Mouse (Mus musculus): ENCODE data around the gene Btbd1.

Gene Btbd1

GRCm38 (mm10) chr7:81825381-81825780, 3.9 kb downstream of the Btbd1 start:
- in situ Hi-C loops (cut with MboI, MseI), result loop anchor here in 1 of 2 experiments (25.0 kb wide), 1 partner anchor 1738 kb away; no protein-coding TSS in a partner anchor

- in situ Hi-C loops (cut with MboI, MseI), result loop anchor here in 1 of 2 experiments (25.0 kb wide), 1 partner anchor 1738 kb away; no protein-coding TSS in a partner anchor
Measured at GRCm38 (mm10) chr7:81824906-81825305, 4.3 kb downstream of the Btbd1 start.

GRCm38 (mm10) chr7:81806067-81806466, 23.2 kb downstream of the Btbd1 start:
- in situ Hi-C loops (cut with MboI, MseI), result no loop called here

DNA sequence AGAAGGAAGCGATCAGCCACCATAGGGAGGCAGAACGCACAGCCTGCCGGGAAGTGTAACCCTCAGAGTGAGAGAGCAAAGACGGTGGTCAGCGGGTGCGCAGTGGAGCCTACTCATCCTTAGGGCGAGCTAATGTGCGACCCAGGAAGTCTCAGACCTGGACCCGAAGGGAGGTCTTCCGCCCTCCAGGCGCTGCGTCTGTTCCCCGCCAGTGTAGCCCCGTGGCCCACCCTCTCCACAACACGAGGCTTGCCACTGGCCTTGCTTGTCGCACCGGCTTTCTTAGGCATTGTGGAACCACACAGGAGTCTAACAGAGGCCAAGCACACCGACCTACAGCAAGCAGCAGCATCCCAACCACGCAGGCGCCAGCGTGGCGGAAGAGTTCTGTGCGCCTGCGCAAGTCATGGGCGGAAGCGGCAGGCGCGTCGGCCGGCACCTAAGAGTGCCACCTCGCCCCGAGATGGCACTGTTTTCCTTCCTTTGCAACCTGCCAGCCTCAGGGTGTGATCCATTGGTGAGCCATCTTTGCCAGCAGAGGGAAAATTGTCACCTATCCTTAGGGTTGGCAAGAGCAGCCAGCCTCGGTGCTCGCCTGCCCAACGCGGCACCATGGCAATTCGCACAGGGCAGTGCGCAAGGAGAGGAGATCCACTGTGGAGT, 40.0 kb downstream of the Btbd1 start, which contains the start of gene 3110040N11Rik:
TSS of gene 3110040N11Rik (minus strand) at position 384 of the 663 bp plus-strand sequence.
- in situ Hi-C loops (cut with MboI, MseI), result no loop called here

DNA sequence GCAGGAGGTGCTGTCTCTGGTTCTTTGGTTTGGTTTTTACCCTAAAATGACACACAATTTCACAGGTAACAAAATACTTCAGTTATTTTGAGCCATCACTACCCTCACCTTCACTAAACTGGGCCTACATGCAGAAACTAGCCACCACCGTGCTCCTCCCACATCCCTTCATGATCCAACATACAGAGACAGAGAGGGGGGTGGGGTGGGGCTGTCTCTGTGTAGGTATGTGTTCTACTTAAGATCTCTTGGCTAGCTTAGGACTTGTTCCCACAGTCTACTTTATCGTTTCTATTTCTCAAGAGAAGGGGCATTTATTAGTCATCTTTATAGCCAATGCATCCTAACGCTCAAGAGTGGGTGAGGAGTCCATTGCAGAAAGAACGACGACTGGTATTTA, 40.7 kb downstream of the Btbd1 start:
- in situ Hi-C loops (cut with MboI, MseI), result no loop called here

GRCm38 (mm10) chr7:81777667-81778218, 51.5 kb downstream of the Btbd1 start:
- in situ Hi-C loops (cut with MboI, MseI), result no loop called here

- in situ Hi-C loops (cut with MboI, MseI), result no loop called here
Measured at GRCm38 (mm10) chr7:81775325-81775724, 53.9 kb downstream of the Btbd1 start.

DNA sequence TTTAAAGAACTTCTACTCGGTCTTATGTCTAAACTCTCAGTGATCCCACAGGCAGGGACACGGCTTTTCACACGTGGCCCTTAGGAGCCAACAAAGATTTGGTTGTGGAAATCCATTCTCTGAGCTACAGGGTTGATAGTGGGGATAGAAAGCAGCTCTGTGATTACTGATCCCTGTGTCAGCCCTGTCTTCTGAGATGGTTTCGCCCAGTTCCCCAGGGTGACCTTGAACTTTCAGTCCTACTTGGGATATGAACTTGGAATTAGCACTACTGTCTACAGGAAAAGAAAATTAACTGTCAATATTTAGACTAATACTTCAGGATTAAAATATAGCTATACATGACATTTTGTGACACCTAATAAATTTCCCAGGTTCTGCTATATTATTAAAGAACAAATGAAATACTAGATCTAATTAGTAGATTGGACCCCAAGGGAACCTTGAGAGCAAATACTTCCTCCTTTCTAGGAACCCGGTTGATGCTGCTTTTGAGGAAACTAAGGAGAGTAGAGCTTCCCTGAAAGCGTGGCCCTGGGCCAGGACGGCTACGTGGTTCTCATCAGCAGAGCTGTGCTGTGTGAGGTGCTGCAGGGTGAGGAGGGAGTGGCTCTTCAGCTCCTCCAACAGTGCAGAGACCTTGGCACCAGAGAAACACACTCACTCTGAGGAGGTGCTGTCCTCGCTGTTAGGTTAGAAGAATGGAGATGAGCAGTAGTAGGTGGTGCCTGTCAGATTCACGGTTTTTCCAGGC, 56.3 kb downstream of the Btbd1 start:
- in situ Hi-C loops (cut with MboI, MseI), result no loop called here

DNA sequence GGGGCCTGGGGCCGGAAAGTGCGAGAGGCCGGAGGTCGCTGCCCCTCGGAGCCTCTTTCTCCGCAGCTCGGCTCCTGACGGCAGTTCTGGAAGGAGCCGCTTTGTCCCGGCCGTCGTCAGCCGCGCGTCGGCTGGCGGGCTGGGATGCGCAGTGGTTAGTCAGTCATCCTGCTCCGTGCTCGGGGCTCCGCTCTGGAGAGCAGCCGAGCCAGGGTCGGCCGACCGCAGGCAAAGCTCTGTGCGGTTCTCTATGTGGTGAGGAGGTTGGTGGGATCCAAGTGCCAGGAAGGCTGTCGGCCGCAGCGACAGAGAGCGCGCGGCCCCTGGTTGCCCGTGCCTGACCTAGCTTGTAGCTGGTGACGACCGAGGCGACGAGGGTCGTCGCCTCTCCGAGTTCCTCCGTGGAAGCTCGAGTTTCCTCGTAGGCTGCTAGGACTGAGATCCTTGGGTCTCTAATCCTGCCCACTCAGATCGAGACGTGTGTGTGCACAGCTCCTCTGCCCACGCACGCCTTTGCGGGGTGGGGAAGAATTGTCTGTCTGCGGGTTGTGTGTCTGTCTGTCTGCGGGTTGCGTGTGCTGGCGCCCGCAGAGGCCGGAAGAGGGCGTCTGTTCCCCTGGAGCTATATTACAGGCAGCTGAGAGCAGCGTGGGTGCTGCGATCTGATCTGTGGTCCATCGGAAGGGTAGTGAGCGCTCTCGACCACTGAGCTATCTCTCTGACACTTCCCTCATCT, 66.0 kb downstream of the Btbd1 start:
- in situ Hi-C loops (cut with MboI, MseI), result loop anchor here (5.0 kb wide), 2 partner anchors 174 to 411 kb away; no protein-coding TSS in a partner anchor

DNA sequence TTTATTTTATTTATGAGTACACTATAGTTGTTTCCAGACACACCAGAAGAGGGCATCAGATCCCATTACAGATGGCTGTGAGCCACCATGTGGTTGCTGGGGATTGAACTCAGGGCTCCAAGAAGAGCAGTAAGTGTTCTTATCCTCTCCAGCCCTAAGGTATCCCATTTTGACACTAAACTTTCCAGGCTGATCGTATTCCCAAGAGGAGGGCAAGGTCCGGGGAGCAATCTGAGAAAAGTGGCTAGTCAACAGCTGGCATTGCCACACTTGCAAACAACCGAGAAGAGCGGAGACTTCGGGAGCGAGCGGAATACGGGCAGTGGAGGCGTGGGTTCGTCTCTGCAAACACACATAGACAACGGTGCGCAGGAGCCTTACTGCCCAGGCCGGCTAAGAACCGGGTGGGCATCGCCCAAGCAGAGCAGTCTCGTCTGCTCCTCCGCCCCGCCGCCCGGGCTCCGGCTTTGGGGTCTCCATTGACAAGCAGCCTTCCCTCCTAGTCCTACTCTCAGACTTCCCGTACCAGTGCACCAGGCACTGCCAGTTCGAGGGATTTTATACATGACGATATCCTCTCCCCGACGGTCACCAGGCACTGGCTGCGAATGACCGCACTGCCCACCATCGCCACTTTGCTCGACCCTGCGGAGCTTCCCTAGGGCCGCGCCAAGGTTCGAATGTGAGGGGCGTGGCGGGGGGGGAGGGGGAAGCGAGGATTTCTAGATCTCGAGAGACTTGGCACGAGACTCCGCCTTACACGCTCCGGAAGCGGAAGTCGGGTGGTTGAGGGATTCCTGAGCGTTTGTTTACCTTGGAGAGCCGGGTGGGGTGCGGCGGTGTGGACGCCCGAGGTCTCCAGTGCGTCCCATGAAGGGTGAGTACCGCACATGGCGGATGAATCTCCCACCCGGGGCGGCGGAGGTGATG, 66.8 kb downstream of the Btbd1 start, which contains the start of gene Ramac:
TSS of gene Ramac (plus strand) at position 746 of the 930 bp plus-strand sequence.
- in situ Hi-C loops (cut with MboI, MseI), result loop anchor here (5.0 kb wide), 2 partner anchors 175 to 410 kb away; no protein-coding TSS in a partner anchor

- in situ Hi-C loops (cut with MboI, MseI), result loop anchor here in 1 of 2 experiments (5.0 kb wide), 1 partner anchor 196 kb away; no protein-coding TSS in a partner anchor
Measured at GRCm38 (mm10) chr7:81747956-81748355, 81.3 kb downstream of the Btbd1 start.

GRCm38 (mm10) chr7:81744145-81744544, 85.1 kb downstream of the Btbd1 start:
- in situ Hi-C loops (cut with MboI, MseI), result no loop called here

Data from T-helper 17 cell (primary cell).